Comparison of ENCODE assay signal across 27 mouse cellular contexts in genomic region chr3:149410518-149410917, GRCm38 (mm10).
"Had no signal": no experiment of that assay in that cellular context is flagged by ENCODE, and none has a peak within 500 bp of the region (broad histone marks: within the 10 kb centered on the region; RNA-seq: fewer than 3 reads in every experiment).

No protein-coding gene starts in this region.

- ATAC-seq: forebrain, embryonic 13.5 days; forebrain, embryonic 14.5 days; forebrain, embryonic 15.5 days; forebrain, embryonic 16.5 days; forebrain, postnatal 0 days had no signal

- H3K9me3 ChIP-seq: embryonic facial prominence, embryonic 10.5 days; embryonic facial prominence, embryonic 12.5 days; embryonic facial prominence, embryonic 13.5 days; embryonic facial prominence, embryonic 15.5 days; forebrain, embryonic 10.5 days; forebrain, embryonic 12.5 days; forebrain, embryonic 13.5 days; forebrain, embryonic 15.5 days; heart, embryonic 10.5 days had no signal

- H3K36me3 ChIP-seq: embryonic facial prominence, embryonic 10.5 days; embryonic facial prominence, embryonic 12.5 days; embryonic facial prominence, embryonic 13.5 days; embryonic facial prominence, embryonic 15.5 days; forebrain, embryonic 10.5 days; forebrain, embryonic 12.5 days; forebrain, embryonic 15.5 days; heart, embryonic 10.5 days had no signal

- H3K27me3 ChIP-seq: embryonic facial prominence, embryonic 12.5 days; embryonic facial prominence, embryonic 13.5 days; embryonic facial prominence, embryonic 15.5 days; forebrain, embryonic 12.5 days; forebrain, embryonic 13.5 days; forebrain, embryonic 15.5 days had no signal

- H3K4me2 ChIP-seq: embryonic facial prominence, embryonic 12.5 days; embryonic facial prominence, embryonic 13.5 days; embryonic facial prominence, embryonic 15.5 days; forebrain, embryonic 12.5 days; forebrain, embryonic 13.5 days; forebrain, embryonic 15.5 days had no signal

- H3K4me3 ChIP-seq: embryonic facial prominence, embryonic 10.5 days; embryonic facial prominence, embryonic 12.5 days; embryonic facial prominence, embryonic 13.5 days; embryonic facial prominence, embryonic 15.5 days; erythroblast, embryonic 14.5 days; forebrain, embryonic 10.5 days; forebrain, embryonic 12.5 days; forebrain, embryonic 13.5 days; forebrain, embryonic 15.5 days; gastrocnemius, adult 2 months; heart, adult 2 months; heart, embryonic 10.5 days had no signal

- H3K4me1 ChIP-seq: embryonic facial prominence, embryonic 15.5 days had no signal

- DNase-seq: cerebellum, adult 9-11 months; cerebellum, postnatal 10 days; cerebellum, postnatal 14 days; cerebellum, postnatal 25 days; cerebellum, postnatal 36 days; embryo, embryonic 11 days; forebrain, postnatal 0 days; gastrocnemius, adult 2 months; gastrocnemius, postnatal 10 days; gastrocnemius, postnatal 14 days; gastrocnemius, postnatal 25 days; gastrocnemius, postnatal 36 days; heart, adult 11 months; heart, adult 18-20 months; heart, adult 2 months had no signal

- H3K9ac ChIP-seq: embryonic facial prominence, embryonic 12.5 days; embryonic facial prominence, embryonic 13.5 days; embryonic facial prominence, embryonic 15.5 days; forebrain, embryonic 12.5 days; forebrain, embryonic 13.5 days; forebrain, embryonic 15.5 days; forebrain, postnatal 0 days had no signal

- H3K27ac ChIP-seq: embryonic facial prominence, embryonic 10.5 days; embryonic facial prominence, embryonic 12.5 days; embryonic facial prominence, embryonic 13.5 days; embryonic facial prominence, embryonic 15.5 days; forebrain, embryonic 10.5 days; forebrain, embryonic 12.5 days; forebrain, embryonic 13.5 days; forebrain, embryonic 15.5 days; gastrocnemius, adult 2 months; heart, adult 2 months; heart, embryonic 10.5 days had no signal
